Mouse (Mus musculus) fat pad, adult 2 months (tissue): ENCODE measurements around the gene Olfr283.
"Not testable (repeated sequence)": the region's sequence is repeated elsewhere in the genome, so short reads cannot be mapped to it uniquely, and the experiment has no call there.

Experiments
- DNase-seq: peaks from one replicate; pipeline ENCODE4 v3.0.0-alpha.2; 2011; ENCODE audit warnings: low read depth, low spot score; ENCODE audit errors: extremely low read depth

Gene Olfr283

GRCm38 (mm10) chr15:98380846-98381245 is at the start of gene Olfr283:
Gene Olfr283 (minus strand): TSS chr15:98380946.
- no peak for DNase-seq

DNA sequence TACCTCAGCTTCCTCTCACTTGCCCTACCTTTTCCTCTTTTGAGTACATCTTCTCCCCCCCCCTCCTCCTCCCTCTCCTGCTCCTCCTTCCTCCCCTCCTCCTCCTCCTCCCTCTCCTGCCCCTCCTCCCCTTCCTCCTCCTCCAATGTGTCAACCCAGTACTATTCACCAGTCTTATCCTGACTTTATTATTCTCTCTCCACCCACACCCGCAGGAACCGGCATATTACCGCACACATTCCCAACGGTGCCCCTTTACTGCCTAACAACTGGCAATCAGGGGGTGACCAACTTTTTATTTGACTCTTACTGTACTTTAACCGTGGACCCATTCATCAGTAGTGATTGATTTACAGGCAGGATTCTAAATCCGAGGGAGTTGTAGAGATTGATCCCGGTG is 44.4 kb upstream of the Olfr283 start:
- DNase-seq = no peak

DNA sequence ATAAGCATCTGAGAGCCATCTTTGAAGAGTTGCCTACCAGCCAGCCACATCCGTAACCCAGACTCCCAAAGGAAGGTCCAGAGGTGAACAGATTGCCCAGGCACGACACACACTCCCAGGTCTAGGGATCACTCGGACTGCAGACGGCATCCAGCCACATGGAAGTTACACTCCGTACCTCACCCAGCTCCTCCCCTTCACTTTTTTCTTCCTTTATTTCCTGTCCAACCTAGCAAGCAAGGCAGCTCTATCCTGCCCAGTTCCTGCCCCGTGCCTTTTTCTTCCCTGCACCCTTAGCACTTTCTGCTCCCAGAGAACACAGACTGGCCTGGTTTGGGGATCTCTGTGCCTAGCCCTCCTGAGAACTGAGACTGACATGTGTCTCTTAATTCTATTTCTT is 44.0 kb upstream of the Olfr283 start:
- DNase-seq = no peak

GRCm38 (mm10) chr15:98424326-98424725 is 43.6 kb upstream of the Olfr283 start:
- no peak for DNase-seq

DNA sequence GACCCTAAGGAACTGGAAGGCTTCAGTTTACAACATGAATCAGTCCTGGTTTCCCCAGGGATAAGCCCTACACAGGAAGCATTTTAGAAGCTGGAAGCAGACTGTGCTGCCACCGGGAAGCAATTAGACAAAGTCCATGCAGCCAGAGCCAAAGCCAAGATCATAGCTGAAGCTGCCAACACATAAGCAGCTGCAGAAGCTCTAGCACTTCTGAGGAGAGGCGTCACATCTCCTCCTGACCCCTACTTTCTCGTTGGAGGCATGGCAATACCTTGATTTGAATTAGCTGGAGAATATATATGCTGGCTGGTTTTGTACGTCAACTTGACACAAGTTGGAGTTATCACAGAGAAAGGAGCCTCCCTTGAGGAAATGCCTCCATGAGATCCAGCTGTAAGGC is 40.2 kb upstream of the Olfr283 start:
- no peak for DNase-seq

DNA sequence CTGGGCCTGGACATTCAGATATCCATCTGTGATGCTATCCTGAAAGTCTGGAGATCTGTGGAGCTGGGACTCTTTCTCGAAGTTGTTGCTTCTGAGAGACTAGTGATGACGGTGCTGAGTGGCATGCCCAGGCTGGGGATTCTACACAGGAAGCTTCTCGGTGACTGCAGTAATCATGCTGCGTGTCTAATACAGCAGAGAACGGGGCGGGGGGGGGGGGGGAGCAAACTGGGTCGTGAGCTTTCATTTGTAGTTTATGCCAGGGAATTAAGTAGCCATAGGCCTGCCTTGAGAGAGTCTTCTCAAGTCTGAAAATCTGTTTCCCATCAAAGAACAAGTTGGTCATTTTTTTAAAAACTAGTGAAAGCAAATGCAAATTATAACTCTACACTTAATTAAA is 37.4 kb upstream of the Olfr283 start:
- DNase-seq = no peak

- DNase-seq = not testable (repeated sequence)
These were observed 36.5 kb upstream of the Olfr283 start for GRCm38 (mm10) chr15:98417285-98417684.

- not testable (repeated sequence) for DNase-seq
These were observed 36.1 kb upstream of the Olfr283 start for GRCm38 (mm10) chr15:98416802-98417201.

DNA sequence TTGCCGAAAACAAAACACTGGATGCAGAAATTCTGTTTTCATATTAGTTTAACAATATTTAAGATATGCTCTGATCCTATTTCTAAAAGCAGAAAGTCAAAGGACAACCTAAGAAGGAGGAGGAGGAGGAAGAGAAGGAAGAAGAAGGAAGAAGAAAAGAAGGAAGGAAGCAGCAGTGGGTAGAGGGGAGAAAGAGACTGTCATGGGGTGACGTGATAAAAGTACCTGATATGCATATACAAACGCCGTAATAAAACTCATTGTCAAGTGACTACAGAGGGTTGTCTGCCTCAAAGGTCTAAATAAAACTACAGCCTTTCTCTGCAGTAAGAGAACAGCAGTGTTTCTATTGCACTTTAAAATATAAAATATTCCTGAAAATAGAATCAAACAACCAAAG is 35.2 kb upstream of the Olfr283 start:
- no peak for DNase-seq

DNA sequence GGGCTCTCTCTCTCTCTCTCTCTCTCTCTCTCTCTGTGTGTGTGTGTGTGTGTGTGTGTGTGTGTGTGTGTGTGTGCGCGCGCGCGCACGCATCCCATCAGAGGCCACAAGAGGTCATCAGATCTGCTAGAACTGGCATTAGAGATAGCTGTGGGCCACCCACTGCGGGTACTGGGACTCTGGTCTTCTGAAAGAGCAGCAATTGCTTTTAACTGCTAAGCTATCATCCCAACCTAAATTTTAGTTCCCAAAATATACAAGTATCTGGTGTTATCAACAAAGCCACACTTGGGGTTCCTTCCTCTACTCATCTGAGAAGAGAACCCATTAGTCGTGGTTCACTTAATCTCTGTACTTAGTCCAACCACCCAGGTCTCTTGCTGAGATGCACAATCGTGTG is 29.5 kb upstream of the Olfr283 start:
- no peak for DNase-seq

DNA sequence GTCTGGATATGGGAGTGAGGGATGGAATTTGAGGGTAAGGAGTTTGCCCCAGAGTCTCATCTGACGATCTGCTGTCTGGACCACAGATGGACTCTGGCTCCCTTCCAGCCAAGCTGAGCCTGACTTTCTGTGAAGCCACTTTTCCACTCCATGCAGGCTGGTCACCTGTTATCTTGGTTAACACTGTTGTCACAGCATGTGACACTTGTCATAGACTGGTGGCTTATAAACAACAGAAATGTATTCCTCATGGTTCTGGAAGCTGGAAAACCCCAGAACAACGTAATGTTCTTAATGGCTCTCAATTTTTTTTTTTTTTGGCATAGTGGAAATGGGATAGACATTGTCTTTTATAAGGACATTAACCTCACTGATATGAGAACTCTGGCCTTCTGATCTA is 28.9 kb upstream of the Olfr283 start:
- DNase-seq = no peak

- DNase-seq = no peak
These were observed 27.8 kb upstream of the Olfr283 start for GRCm38 (mm10) chr15:98408406-98409060.

GRCm38 (mm10) chr15:98402356-98402755 is 21.6 kb upstream of the Olfr283 start:
- DNase-seq = no peak

GRCm38 (mm10) chr15:98397136-98397535 is 16.4 kb upstream of the Olfr283 start:
- DNase-seq = no peak

DNA sequence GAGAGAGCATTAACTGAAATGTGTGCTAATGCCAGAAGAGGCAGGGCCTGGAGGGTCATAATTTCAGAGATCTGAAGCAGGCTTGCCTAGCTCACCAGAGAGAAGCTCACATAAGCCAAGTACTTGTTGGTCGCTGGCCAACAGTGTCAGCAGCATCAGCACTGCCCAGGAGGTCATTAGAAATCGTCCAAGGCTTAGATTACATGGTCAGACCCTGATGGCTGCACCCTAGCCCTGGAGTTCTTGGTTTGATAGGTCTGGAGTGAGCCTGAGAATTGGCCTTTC is 11.1 kb upstream of the Olfr283 start:
- no peak for DNase-seq

GRCm38 (mm10) chr15:98391081-98391902 is 10.5 kb upstream of the Olfr283 start:
- no peak for DNase-seq

- DNase-seq = no peak
These were observed 9.1 kb upstream of the Olfr283 start for GRCm38 (mm10) chr15:98389796-98390195.

DNA sequence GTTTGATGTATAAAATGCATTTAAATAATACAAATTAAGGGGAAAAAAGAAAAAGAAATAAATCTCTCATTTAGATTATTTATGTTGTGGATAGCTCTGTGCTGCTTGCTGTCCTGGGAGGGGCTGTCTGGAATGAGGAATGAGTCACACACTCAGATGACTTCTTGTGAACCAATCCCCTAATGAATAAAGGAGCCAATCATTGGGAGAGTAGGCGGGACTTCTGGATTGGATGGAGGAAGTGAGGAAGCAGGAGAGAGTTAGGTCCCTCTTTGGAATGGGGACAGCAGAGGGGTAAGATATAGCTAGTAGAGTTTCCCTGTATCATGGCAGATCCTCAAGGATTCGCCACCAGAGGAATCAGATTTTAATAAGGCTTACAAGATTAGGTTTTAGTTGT is 6.9 kb upstream of the Olfr283 start:
- DNase-seq = no peak

- no peak for DNase-seq
These were observed 2.5 kb downstream of the Olfr283 start for GRCm38 (mm10) chr15:98378209-98378608.

- no peak for DNase-seq
These were observed 39.9 kb downstream of the Olfr283 start, which contains the start of gene Olfr284 for GRCm38 (mm10) chr15:98340887-98341286. Gene Olfr284 (minus strand): TSS chr15:98340987.
